Mouse (Mus musculus): ENCODE results near the gene Cdc14a. TPM values are rescaled to one million over a fixed set of nuclear protein-coding genes. Genes with fewer than 3 reads are reported as not detected.

Cdc14a gene
- total and polyA plus RNA-seq, 3 experiments = 2.6 to 5.9 TPM; not detected in 1

- H3K4me3 ChIP-seq (ENCODE audit: control insufficient read depth in 1 of 2, insufficient read depth in 1 of 2, low read depth in 2 of 2, low read length in 2 of 2) = no peak overlapping the region
- no peaks in the 10 kb centered on the region for H3K4me1 ChIP-seq (ENCODE audit: control insufficient read depth in 1 of 2, insufficient read depth in 2 of 2, low read length in 2 of 2)
- H3K36me3 ChIP-seq (ENCODE audit: control insufficient read depth in 1 of 2, insufficient read depth in 2 of 2, low read length in 2 of 2) = no peaks in the 10 kb centered on the region
- no peak overlapping the region for H3K9ac ChIP-seq (ENCODE audit: control insufficient read depth, low read depth, low read length, poor library complexity, severe bottlenecking)
- DNase-seq (ENCODE audit: low read depth, low spot score) = no peak
- no peaks in the 10 kb centered on the region for H3K79me2 ChIP-seq (ENCODE audit: control insufficient read depth, insufficient read depth, low read length, poor library complexity)
- no peak for TF ChIP-seq UBTF (IDR thresholded peaks at IDR 0.05; ENCODE audit: borderline replicate concordance, insufficient read depth, low read depth, low read length)
- no peak for TF ChIP-seq TAL1 (IDR thresholded peaks at IDR 0.05; ENCODE audit: low read length)
- no peak for TF ChIP-seq HCFC1 (IDR thresholded peaks at IDR 0.05; ENCODE audit: low read depth, low read length)
- TF ChIP-seq ETS1 (IDR thresholded peaks at IDR 0.05; ENCODE audit: low read depth, low read length) = no peak
- TF ChIP-seq TBP (IDR thresholded peaks at IDR 0.05; ENCODE audit: low read depth, low read length) = no peak
- no peak for TF ChIP-seq MAFK (IDR thresholded peaks at IDR 0.05; ENCODE audit: borderline replicate concordance, low read depth, low read length)
- TF ChIP-seq POLR2AphosphoS5 (IDR thresholded peaks at IDR 0.05; ENCODE audit: borderline replicate concordance, low read depth, low read length) = no peak
- TF ChIP-seq USF2 (IDR thresholded peaks at IDR 0.05; ENCODE audit: borderline replicate concordance in 1 of 2, insufficient read depth in 1 of 2, low read depth in 1 of 2, low read length in 2 of 2) = no peak
- TF ChIP-seq CHD1 (IDR thresholded peaks at IDR 0.05; ENCODE audit: low read depth, low read length) = no peak
- no peak for TF ChIP-seq ZMIZ1 (IDR thresholded peaks at IDR 0.05; ENCODE audit: low read depth, low read length)
- TF ChIP-seq CTCF (IDR thresholded peaks at IDR 0.05 in 2 of 3, conservative IDR thresholded peaks at IDR 0.05 in 1 of 3; ENCODE audit: control insufficient read depth in 1 of 3, insufficient read depth in 1 of 3, low read depth in 2 of 3, low read length in 3 of 3, poor library complexity in 1 of 3, severe bottlenecking in 1 of 3) = no peak
- TF ChIP-seq ZC3H11A (IDR thresholded peaks at IDR 0.05; ENCODE audit: low read depth, low read length) = no peak
- no peaks in the 10 kb centered on the region for H3K9me3 ChIP-seq (replicated peaks; ENCODE audit: insufficient read depth, low read length)
- H3K27ac ChIP-seq (ENCODE audit: control insufficient read depth, low read depth, low read length) = no peak overlapping the region
- H3K27me3 ChIP-seq (ENCODE audit: control insufficient read depth in 1 of 2, insufficient read depth in 2 of 2, low read length in 2 of 2) = no peaks in the 10 kb centered on the region
Measured at GRCm38 (mm10) chr3:116290041-116290815, 133.6 kb downstream of the Cdc14a start.

GRCm38 (mm10) chr3:116288833-116289232 is 135.0 kb downstream of the Cdc14a start:
- H3K4me1 ChIP-seq (ENCODE audit: control insufficient read depth in 1 of 2, insufficient read depth in 2 of 2, low read length in 2 of 2) = no peaks in the 10 kb centered on the region
- H3K27ac ChIP-seq (ENCODE audit: control insufficient read depth, low read depth, low read length) = no peak overlapping the region
- DNase-seq (ENCODE audit: low read depth, low spot score) = no peak
- H3K9ac ChIP-seq (ENCODE audit: control insufficient read depth, low read depth, low read length, poor library complexity, severe bottlenecking) = no peak overlapping the region
- H3K9me3 ChIP-seq (replicated peaks; ENCODE audit: insufficient read depth, low read length) = no peaks in the 10 kb centered on the region
- TF ChIP-seq HCFC1 (IDR thresholded peaks at IDR 0.05; ENCODE audit: low read depth, low read length) = no peak
- no peak for TF ChIP-seq ZKSCAN1 (IDR thresholded peaks at IDR 0.05; ENCODE audit: low read depth, low read length)
- TF ChIP-seq ZC3H11A (IDR thresholded peaks at IDR 0.05; ENCODE audit: low read depth, low read length) = no peak
- TF ChIP-seq MEF2A (IDR thresholded peaks at IDR 0.05; ENCODE audit: extremely low read depth, insufficient replicate concordance, low read depth, low read length, poor library complexity, severe bottlenecking) = no peak
- no peak for TF ChIP-seq POLR2AphosphoS2 (IDR thresholded peaks at IDR 0.05; ENCODE audit: low read length)
- TF ChIP-seq POLR2AphosphoS5 (IDR thresholded peaks at IDR 0.05; ENCODE audit: borderline replicate concordance, low read depth, low read length) = no peak
- TF ChIP-seq GABPA (IDR thresholded peaks at IDR 0.05; ENCODE audit: low read depth, low read length) = no peak
- no peak for TF ChIP-seq MAX (IDR thresholded peaks at IDR 0.05; ENCODE audit: low read length)
- no peak for TF ChIP-seq NRF1 (IDR thresholded peaks at IDR 0.05; ENCODE audit: insufficient read depth, low read depth, low read length, poor library complexity, severe bottlenecking)
- no peak for TF ChIP-seq MAFK (IDR thresholded peaks at IDR 0.05; ENCODE audit: borderline replicate concordance, low read depth, low read length)
- TF ChIP-seq JUND (IDR thresholded peaks at IDR 0.05; ENCODE audit: low read depth, low read length) = no peak
- TF ChIP-seq KAT2A (conservative IDR thresholded peaks at IDR 0.05; ENCODE audit: low read depth, low read length) = no peak
- TF ChIP-seq TBP (IDR thresholded peaks at IDR 0.05; ENCODE audit: low read depth, low read length) = no peak
- no peak for TF ChIP-seq TCF12 (IDR thresholded peaks at IDR 0.05; ENCODE audit: low read depth, low read length)
- TF ChIP-seq SIN3A (IDR thresholded peaks at IDR 0.05; ENCODE audit: low read length) = no peak
- no peak for TF ChIP-seq BHLHE40 (IDR thresholded peaks at IDR 0.05; ENCODE audit: borderline replicate concordance, low read depth, low read length)
- H3K27me3 ChIP-seq (ENCODE audit: control insufficient read depth in 1 of 2, insufficient read depth in 2 of 2, low read length in 2 of 2) = no peaks in the 10 kb centered on the region
- no peaks in the 10 kb centered on the region for H3K36me3 ChIP-seq (ENCODE audit: control insufficient read depth in 1 of 2, insufficient read depth in 2 of 2, low read length in 2 of 2)
- H3K4me3 ChIP-seq (ENCODE audit: control insufficient read depth in 1 of 2, insufficient read depth in 1 of 2, low read depth in 2 of 2, low read length in 2 of 2) = no peak overlapping the region
- no peaks in the 10 kb centered on the region for H3K79me2 ChIP-seq (ENCODE audit: control insufficient read depth, insufficient read depth, low read length, poor library complexity)
